Mouse (Mus musculus) stomach, postnatal 0 days (tissue): Measurements from ENCODE around the gene Bsg.

Experiments used
- CTCF ChIP-seq: IDR thresholded peaks from 2 replicates; pipeline ENCODE4 v1.5.1; 2016; ENCODE audit warnings: antibody characterized with exemption, low read depth, mild to moderate bottlenecking, moderate library complexity
- EP300 ChIP-seq: optimal IDR thresholded peaks from 2 replicates; pipeline ENCODE3; 2016; ENCODE audit warnings: antibody characterized with exemption

DNA sequence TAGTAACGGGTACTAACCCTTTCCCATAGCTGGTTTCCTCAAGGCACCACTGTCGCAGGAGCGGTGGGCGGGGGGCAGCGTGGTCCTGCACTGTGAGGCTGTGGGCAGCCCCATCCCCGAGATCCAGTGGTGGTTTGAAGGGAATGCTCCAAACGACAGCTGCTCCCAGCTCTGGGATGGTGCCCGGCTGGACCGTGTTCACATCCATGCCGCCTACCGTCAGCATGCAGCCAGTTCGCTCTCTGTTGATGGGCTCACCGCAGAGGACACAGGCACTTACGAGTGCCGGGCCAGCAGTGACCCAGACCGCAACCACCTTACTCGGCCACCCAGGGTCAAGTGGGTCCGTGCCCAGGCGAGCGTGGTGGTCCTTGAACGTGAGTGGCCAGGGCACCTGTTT lies 4.4 kb downstream of the Bsg start:
- no peak for TF ChIP-seq CTCF
- TF ChIP-seq EP300: no peak
